Mouse (Mus musculus): ENCODE measurements around the gene Emsy. TPM values are rescaled to one million over a fixed set of nuclear protein-coding genes. Genes with fewer than 3 reads are reported as not detected.

Gene Emsy
- total and polyA plus RNA-seq, 3 experiments, result 12.3 to 25.2 (median 14.6) TPM

DNA sequence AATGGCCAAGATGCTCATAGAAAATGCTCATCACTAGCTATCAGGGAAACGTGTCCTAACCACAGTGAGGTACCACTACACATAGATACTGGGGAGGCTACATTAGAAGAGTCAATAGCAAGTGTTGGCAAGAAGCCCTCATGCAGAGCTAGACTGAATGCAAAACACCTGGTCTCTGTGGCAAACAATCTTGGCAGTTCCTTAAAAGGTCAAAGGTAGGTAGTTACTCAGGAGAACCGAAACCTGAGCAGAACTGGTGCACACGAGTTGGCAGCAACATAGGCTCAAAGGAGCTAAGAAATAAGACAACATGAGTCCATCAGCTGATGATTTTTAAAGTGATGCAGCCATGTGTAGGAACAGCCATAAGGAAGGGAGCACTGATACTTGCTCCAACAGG lies 70.3 kb downstream of the Emsy start:
- no peaks in the 10 kb centered on the region for H3K79me2 ChIP-seq (replicated peaks; ENCODE audit: control insufficient read depth, extremely low read depth, insufficient read depth, poor library complexity, severe bottlenecking)
- H3K9ac ChIP-seq (ENCODE audit: insufficient read depth, low read depth), result no peak overlapping the region
- H3K4me3 ChIP-seq (replicated peaks in 1 of 3; ENCODE audit: low read depth in 2 of 3, low read length in 2 of 3, poor library complexity in 1 of 3), result no peak overlapping the region
- peak; percentile 47 for TF ChIP-seq IRF4 (IDR thresholded peaks at IDR 0.05; ENCODE audit: low read depth, low read length)
- peak; percentile 51; the same call in 1 of the 2 replicates for TF ChIP-seq MEF2A (IDR thresholded peaks at IDR 0.05; ENCODE audit: borderline replicate concordance, low read depth, low read length)
- no peak for TF ChIP-seq NELFE (IDR thresholded peaks at IDR 0.05; ENCODE audit: low read depth, low read length)
- peak; percentile 17; the same call in 1 of the 2 replicates for TF ChIP-seq ETS1 (conservative IDR thresholded peaks at IDR 0.05; ENCODE audit: low read depth, low read length)
- TF ChIP-seq TCF12 (IDR thresholded peaks at IDR 0.05; ENCODE audit: low read depth, low read length), result peak; percentile 21; the same call in 1 of the 2 replicates
- peak; percentile 42; the same call in 1 of the 2 replicates for TF ChIP-seq MYC (IDR thresholded peaks at IDR 0.05; ENCODE audit: low read depth, low read length)
- 0 out of 2 replicates have a peak, but pooled peaks have one; percentile 29 for TF ChIP-seq MAZ (IDR thresholded peaks at IDR 0.05; ENCODE audit: low read depth, low read length)
- no peak for TF ChIP-seq ZKSCAN1 (IDR thresholded peaks at IDR 0.05; ENCODE audit: borderline replicate concordance, low read depth, low read length)
- TF ChIP-seq BHLHE40 (IDR thresholded peaks at IDR 0.05; ENCODE audit: low read depth, low read length), result peak; percentile 74
- 0 out of 2 replicates have a peak, but pooled peaks have one; percentile 40 for TF ChIP-seq EP300 (IDR thresholded peaks at IDR 0.05; ENCODE audit: low read length)
- no peak overlapping the region for H3K27ac ChIP-seq (ENCODE audit: insufficient read depth, low read depth)
- peaks cover 13 to 48% of the 10 kb centered on the region in 2 experiments for H3K4me1 ChIP-seq (ENCODE audit: control insufficient read depth in 1 of 2, insufficient read depth in 2 of 2)
- H3K4me2 ChIP-seq (ENCODE audit: insufficient read depth, low read depth, poor library complexity, severe bottlenecking), result no peak overlapping the region
- dilution Hi-C loops (cut with MboI; ENCODE audit: extremely low pct_ligation_motif_present, extremely low pct_unique_long_range_greater_than_20kb, low sequenced_read_pairs) (no loop called here), in situ Hi-C loops (cut with MboI; ENCODE audit: low pct_ligation_motif_present, low pct_unique_long_range_greater_than_20kb, low sequenced_read_pairs) (no loop called here)
- no peaks in the 10 kb centered on the region for H3K9me3 ChIP-seq (replicated peaks; ENCODE audit: low read length)
- H3K36me3 ChIP-seq (replicated peaks in 1 of 2; ENCODE audit: control insufficient read depth in 1 of 2, insufficient read depth in 1 of 2, low read length in 1 of 2), result peaks cover 12 to 28% of the 10 kb centered on the region in 2 experiments
- peak; percentile 71 for DNase-seq (ENCODE audit: extremely low read depth)
- H3K27me3 ChIP-seq (replicated peaks), result no peaks in the 10 kb centered on the region

DNA sequence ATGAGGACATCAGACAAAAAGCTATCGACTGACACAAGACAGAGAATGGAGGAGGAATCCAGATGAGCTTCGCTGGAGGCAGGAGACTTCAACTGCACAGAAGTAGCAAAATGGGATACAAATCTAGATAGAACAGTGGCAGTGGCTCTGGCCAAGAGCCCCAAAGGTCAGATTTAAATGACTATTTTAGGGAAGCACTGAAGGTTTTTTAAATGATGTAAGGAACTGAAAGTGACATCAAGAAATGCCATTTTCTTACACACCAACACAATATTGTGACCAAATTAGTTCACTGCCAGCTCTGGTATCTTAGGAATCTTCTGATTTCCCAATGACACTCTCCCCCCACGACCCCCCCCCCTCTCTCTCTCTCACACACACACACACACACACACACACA lies 72.0 kb downstream of the Emsy start:
- H3K4me2 ChIP-seq (ENCODE audit: insufficient read depth, low read depth, poor library complexity, severe bottlenecking), result no peak overlapping the region
- H3K36me3 ChIP-seq (replicated peaks in 1 of 2; ENCODE audit: control insufficient read depth in 1 of 2, insufficient read depth in 1 of 2, low read length in 1 of 2), result peaks cover 3 to 15% of the 10 kb centered on the region in 2 experiments
- in situ Hi-C loops (cut with MboI; ENCODE audit: low pct_ligation_motif_present, low pct_unique_long_range_greater_than_20kb, low sequenced_read_pairs) (loop anchor here (5.0 kb wide), 1 partner anchor 97 kb away; the partner anchor contains the start of gene Lrrc32), dilution Hi-C loops (cut with MboI; ENCODE audit: extremely low pct_ligation_motif_present, extremely low pct_unique_long_range_greater_than_20kb, low sequenced_read_pairs) (no loop called here)
- H3K4me1 ChIP-seq (ENCODE audit: control insufficient read depth in 1 of 2, insufficient read depth in 2 of 2), result peaks cover 13 to 48% of the 10 kb centered on the region in 2 experiments
- no peak overlapping the region for H3K9ac ChIP-seq (ENCODE audit: insufficient read depth, low read depth)
- H3K4me3 ChIP-seq (replicated peaks in 1 of 3; ENCODE audit: low read depth in 2 of 3, low read length in 2 of 3, poor library complexity in 1 of 3), result no peak overlapping the region
- no peaks in the 10 kb centered on the region for H3K79me2 ChIP-seq (replicated peaks; ENCODE audit: control insufficient read depth, extremely low read depth, insufficient read depth, poor library complexity, severe bottlenecking)
- peak; percentile 30; the same call in 1 of the 2 replicates for TF ChIP-seq IRF4 (IDR thresholded peaks at IDR 0.05; ENCODE audit: low read depth, low read length)
- no peak for TF ChIP-seq ZC3H11A (IDR thresholded peaks at IDR 0.05; ENCODE audit: low read depth, low read length)
- no peak for TF ChIP-seq JUN (IDR thresholded peaks at IDR 0.05; ENCODE audit: insufficient read depth, low read depth, low read length)
- no peak for TF ChIP-seq ELF1 (IDR thresholded peaks at IDR 0.05; ENCODE audit: low read depth, low read length)
- TF ChIP-seq MYC (IDR thresholded peaks at IDR 0.05; ENCODE audit: low read depth, low read length), result no peak
- peak; percentile 29; the same call in 1 of the 2 replicates for TF ChIP-seq MEF2A (IDR thresholded peaks at IDR 0.05; ENCODE audit: borderline replicate concordance, low read depth, low read length)
- no peak for TF ChIP-seq MAX (IDR thresholded peaks at IDR 0.05; ENCODE audit: low read length)
- TF ChIP-seq RCOR1 (conservative IDR thresholded peaks at IDR 0.05; ENCODE audit: low read depth, low read length), result no peak
- TF ChIP-seq HCFC1 (IDR thresholded peaks at IDR 0.05; ENCODE audit: low read depth, low read length), result no peak
- TF ChIP-seq EP300 (IDR thresholded peaks at IDR 0.05; ENCODE audit: low read length), result peak; percentile 66
- no peaks in the 10 kb centered on the region for H3K27me3 ChIP-seq (replicated peaks)
- H3K9me3 ChIP-seq (replicated peaks; ENCODE audit: low read length), result no peaks in the 10 kb centered on the region
- no peak overlapping the region for H3K27ac ChIP-seq (ENCODE audit: insufficient read depth, low read depth)
- DNase-seq (ENCODE audit: extremely low read depth), result no peak

All from CH12.LX (cell line).